Mouse (Mus musculus) left cerebral cortex, postnatal 36 days (tissue): ENCODE measurements around the gene Slc9a3r1. TPM values are rescaled to one million over a fixed set of nuclear protein-coding genes. Genes with fewer than 3 reads are reported as not detected.

Experiments used
- DNase-seq, 2 experiments: peaks; one replicate each; pipeline ENCODE4 v3.0.0; 2021 to 2022; ENCODE audit warnings: low spot score in 2 of 2, mixed read lengths in 1 of 2
- intact Hi-C: fragments of 180-260 bp; cut with DNase I; formaldehyde crosslinking; loops from one replicate; pipeline ENCODE4 v1.15.1; 2025
- total RNA-seq, 2 experiments: library from RNA; stranded (reverse); gene quantifications; 2 replicates each; pipeline ENCODE4 v1.2.3; 2021

Gene Slc9a3r1
- total RNA-seq, 2 experiments from 2014 or later: 76.4 to 82.8 TPM

DNA sequence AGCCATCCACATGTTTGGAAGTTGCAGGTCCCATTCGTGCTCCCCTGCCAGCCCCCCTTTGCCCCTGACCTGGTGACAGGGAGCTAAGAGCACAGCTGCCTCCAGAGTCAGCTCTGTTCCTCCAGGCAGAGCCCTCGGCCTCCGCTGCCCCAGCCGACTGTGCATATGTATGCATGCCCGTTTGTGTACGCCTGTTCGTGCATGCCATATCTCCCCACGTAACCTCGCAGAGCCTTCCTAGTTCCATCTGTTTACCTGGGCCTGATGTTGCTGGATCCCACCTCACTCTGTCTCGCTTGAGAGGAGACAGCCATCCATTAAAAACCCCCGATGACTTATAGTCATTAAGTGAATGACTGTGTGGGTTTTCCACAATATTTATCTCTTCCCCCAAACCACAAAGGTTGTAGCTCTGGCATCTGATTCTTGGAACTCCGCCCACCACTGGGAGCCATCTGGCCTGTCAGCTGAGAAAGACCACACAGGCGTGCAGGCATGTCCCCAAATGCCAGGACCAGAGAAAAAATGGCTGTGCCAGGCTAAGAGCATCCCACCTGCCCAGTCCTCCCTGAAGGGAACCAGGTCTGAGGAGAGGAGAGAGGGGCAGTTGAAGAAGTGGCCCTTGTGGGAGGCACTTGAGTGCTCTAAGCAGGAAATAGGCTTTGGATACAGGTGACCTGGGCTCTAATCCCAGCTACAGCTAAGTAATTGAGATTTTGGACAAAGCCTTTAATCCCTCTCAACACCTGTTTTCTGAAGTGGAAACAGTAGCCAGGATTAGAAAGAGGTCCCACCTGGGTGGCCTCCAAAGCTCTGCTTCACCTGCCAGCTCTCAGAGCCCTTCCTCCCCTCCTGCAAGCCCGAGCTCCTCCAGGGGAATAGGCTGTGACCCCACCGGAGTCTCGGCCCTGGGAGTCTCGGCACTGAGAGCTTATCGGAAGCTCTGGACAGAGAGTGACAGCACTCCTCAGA lies 54.6 kb downstream of the Slc9a3r1 start:
- intact Hi-C loops: no loop called here
- no peak for DNase-seq

DNA sequence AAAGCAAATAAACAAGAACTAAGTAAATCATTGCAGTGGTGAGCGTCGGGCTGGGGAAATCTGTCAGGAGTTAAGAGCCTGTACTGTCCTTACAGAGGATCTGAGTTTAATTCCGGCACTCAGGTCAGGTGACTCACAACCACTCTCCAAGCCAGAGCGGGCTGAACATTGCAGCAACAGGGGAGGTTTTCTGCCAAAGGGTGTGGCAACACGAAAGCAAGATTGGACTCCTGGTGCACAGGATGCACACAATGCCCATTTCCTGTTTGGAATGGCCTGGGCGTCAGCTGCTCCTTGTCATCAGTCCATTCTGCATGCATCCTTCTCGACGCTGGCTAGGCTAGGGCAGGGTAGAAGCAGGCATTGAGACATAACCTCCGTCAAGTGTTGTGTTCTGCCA lies 56.1 kb downstream of the Slc9a3r1 start:
- intact Hi-C loops: no loop called here
- no peak for DNase-seq

DNA sequence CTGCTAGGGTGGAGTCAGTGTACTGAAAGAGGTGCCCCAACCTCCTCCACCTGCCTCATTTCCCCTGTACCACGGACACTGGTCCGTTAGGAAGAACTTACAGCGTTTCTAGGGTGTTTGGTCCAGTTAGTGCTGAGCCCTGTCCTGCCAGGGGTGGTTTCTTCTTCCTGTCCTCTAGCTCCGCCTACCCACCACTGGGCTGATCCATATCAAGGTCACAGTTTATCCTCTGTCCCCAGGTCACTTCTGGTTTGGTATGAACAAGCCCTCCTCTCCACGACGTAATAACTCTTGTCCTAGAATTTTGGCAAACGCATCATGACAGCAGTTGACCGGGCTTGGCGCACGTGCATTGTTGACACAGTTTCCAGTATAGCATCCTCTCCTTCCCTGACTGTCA lies 56.5 kb downstream of the Slc9a3r1 start:
- intact Hi-C loops: no loop called here
- no peak for DNase-seq

DNA sequence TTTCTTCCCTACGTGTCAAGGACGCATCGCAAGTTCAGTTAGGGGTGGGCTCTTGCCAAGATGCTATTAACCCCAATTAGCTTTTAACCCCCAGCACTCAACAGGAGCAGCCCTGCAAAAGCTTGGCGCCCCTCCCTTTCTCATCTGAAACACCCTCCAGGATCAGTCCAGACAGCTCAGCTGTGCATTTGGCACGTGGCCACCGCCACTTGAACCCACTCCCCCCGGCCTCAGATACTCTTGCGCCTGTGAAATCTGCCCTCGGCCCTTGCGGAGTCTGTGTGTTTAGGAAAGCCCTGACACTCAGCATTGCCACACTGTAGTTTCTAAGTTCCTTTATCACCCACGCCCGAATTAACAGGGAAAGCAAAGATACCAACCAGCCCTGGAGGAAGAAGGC lies 58.9 kb downstream of the Slc9a3r1 start:
- DNase-seq: no peak
- intact Hi-C loops: no loop called here

DNA sequence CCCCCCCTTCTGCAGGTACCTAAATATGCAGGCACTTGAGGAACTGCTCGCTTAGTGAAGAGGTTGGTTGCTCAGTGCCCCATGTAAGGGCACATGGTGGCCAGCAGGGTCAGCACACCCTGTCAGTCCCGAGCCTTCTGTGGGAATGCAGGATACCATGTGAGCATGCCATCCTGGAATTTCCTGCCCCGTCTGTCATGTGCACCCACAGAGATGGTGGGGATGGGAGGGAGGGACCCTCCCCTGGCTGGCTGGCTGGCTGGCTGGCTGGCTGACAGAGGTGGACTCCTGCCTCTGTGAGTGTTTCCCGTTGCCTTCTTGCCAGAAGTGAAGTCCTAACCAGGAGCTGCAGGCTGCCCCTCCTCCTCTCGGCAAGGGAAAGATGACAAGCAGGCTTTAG lies 59.4 kb downstream of the Slc9a3r1 start:
- no peak for DNase-seq
- intact Hi-C loops: no loop called here

GRCm38 (mm10) chr11:115223451-115223850 lies 60.3 kb downstream of the Slc9a3r1 start:
- intact Hi-C loops: no loop called here
- no peak for DNase-seq

DNA sequence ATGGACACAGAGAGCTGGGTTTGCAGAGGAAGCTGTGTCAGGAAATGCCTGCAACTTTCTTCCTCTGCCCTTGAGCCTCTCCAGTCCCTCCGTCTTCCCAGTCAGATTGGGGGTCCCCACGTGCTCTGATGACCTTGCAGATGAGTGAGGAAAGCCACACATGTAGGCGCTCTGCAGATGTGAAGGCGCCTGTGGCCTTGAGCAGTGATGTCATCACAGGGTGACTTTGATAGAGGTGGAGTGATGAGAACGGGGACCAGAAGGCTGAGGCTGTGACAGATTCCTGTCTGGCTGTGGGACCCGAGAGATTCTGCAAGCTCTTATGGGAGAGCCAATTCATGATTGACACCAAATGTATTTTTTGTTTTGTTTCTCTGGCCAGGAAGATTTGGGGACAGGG lies 60.7 kb downstream of the Slc9a3r1 start:
- intact Hi-C loops: no loop called here
- DNase-seq: no peak

GRCm38 (mm10) chr11:115224889-115225288 lies 61.7 kb downstream of the Slc9a3r1 start:
- intact Hi-C loops: no loop called here
- DNase-seq: no peak

DNA sequence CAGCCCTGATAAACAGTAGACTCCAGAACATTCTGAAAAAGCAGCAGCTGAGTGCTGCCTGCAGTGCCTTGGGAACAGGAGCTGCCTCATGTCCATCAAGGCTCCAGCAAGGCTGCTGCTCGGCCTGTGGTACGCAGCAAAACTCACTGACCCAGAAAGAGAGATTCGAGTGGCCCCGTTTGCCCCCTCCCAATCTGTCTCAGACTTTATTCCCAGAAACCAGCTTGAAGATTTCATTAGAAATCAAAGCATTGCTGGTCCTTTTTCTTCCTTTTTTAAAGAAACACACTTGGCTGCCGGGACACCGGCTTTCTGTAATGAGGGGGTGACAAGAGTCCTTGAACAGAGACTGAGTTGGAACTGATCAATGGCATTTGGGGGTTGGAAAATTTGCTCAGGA lies 62.2 kb downstream of the Slc9a3r1 start:
- DNase-seq: no peak
- intact Hi-C loops: no loop called here

GRCm38 (mm10) chr11:115226811-115227491 lies 63.8 kb downstream of the Slc9a3r1 start:
- intact Hi-C loops: no loop called here
- no peak for DNase-seq

GRCm38 (mm10) chr11:115227640-115228039 lies 64.5 kb downstream of the Slc9a3r1 start:
- intact Hi-C loops: no loop called here
- DNase-seq: no peak

DNA sequence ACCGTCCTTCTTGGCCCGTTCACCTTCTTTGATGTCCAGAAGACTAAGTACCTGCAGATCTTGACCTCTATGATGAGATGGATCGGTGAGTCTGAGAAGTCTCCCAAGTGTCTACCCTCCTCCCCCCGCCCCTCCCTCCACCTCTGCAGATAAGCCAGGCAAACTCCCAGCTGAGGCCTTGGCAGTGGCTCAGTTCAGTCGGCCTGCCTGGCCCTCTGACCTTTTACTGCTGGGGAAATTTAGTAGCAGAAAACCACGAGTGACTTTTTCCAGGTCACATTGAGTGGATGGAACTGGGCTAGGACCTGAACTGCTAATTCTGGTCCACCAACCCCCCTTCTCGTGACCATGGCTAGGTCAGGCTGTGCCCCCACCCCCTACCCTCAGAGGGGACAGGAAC lies 65.3 kb downstream of the Slc9a3r1 start:
- intact Hi-C loops: no loop called here
- no peak for DNase-seq

DNA sequence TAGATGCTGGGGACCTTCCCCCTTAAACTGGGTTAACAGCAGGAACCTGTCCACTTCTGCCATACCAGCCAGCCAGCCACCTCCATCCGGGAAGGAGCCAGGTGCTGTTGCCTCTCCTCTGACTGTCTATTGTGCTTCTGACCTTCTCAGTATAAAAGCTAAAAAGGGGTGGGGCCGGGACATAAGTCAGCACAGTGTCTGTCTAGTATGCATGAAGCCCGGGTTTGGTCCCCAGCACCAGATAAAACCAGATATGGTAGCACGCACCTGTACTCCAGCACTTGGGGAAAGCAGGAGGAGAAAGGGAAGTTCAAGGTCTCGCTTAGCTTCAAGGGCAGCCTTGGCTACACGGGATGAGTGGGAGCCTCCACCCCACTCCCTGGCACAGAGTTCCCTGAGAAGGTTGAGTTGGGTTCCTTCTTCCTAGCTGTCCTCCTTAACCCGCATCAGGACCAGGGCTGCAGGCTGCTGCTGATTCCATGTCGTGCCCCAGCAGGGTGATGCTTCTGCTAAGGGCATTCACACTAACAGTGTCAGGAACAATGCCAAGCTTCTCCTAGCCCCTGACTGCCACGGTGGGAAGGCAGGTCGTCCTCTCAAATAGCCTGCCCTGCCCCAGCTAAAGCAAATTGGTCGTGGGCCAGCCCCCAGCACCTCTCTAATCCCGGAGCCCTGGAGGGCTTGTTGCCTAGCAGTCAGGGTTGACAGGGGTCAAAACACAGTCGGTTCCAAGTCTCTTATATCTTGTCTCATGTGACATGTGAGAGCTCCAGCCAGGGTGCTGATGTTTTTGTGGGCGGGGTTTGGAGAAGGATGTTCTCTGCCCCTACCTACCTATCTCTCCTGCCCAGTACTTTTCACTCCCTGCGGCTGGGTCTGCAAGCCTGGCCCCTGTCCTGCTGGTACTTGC lies 66.1 kb downstream of the Slc9a3r1 start:
- DNase-seq: no peak
- intact Hi-C loops: no loop called here

Other genes with a start within 250 kb of the Slc9a3r1 start
- not detected for gene Cd300lb, start 229.0 kb upstream of the Slc9a3r1 start, total RNA-seq
- not detected for gene Cd300c, start 194.2 kb upstream of the Slc9a3r1 start, total RNA-seq
- gene Cd300ld, start 173.4 kb upstream of the Slc9a3r1 start, total RNA-seq: not detected
- gene Cd300c2, start 161.5 kb upstream of the Slc9a3r1 start, total RNA-seq: 1 to 10 TPM; 3.5 to 4.3 TPM
- not detected for gene Cd300ld2, start 147.1 kb upstream of the Slc9a3r1 start, total RNA-seq
- not detected for gene Cd300ld4, start 136.3 kb upstream of the Slc9a3r1 start, total RNA-seq
- under 1 TPM; 0.72 to 0.75 TPM for gene Cd300ld5, start 125.6 kb upstream of the Slc9a3r1 start, total RNA-seq
- under 1 TPM; 0.72 to 0.75 TPM for gene Cd300ld3, start 114.9 kb upstream of the Slc9a3r1 start, total RNA-seq
- not detected for gene Cd300e, start 101.2 kb upstream of the Slc9a3r1 start, total RNA-seq
- 1 to 10 TPM; 1.1 to 1.9 TPM for gene Rab37, start 71.9 kb upstream of the Slc9a3r1 start, total RNA-seq
- gene Cd300lf, start 29.3 kb upstream of the Slc9a3r1 start, total RNA-seq: under 1 TPM; 0.44 to 0.48 TPM
- gene Tmem104, start 24.1 kb downstream of the Slc9a3r1 start, total RNA-seq: 10 to 100 TPM; 14.2 to 15.4 TPM
- 10 to 100 TPM; 25.2 to 30.1 TPM for gene Nat9, start 24.5 kb downstream of the Slc9a3r1 start, total RNA-seq
- gene Grin2c, start 103.9 kb downstream of the Slc9a3r1 start, total RNA-seq: 10 to 100 TPM; 38.6 to 42.5 TPM
- 10 to 100 TPM; 14.2 to 22.5 TPM for gene Fdxr, start 113.7 kb downstream of the Slc9a3r1 start, total RNA-seq
- 10 to 100 TPM; 12.7 to 13.0 TPM for gene Fads6, start 134.3 kb downstream of the Slc9a3r1 start, total RNA-seq
- gene Otop2, start 143.8 kb downstream of the Slc9a3r1 start, total RNA-seq: 1 to 10 TPM; 1.1 to 2.1 TPM
- under 1 TPM; 0.39 to 0.49 TPM for gene Ush1g, start 158.7 kb downstream of the Slc9a3r1 start, total RNA-seq
- gene Otop3, start 171.4 kb downstream of the Slc9a3r1 start, total RNA-seq: under 1 TPM in 1 of 2 experiments, not detected in 1; 0.12 TPM
- gene Hid1, start 204.4 kb downstream of the Slc9a3r1 start, total RNA-seq: 100 to 1,000 TPM; 106 to 107 TPM
- 10 to 100 TPM; 20.6 to 23.1 TPM for gene Cdr2l, start 218.6 kb downstream of the Slc9a3r1 start, total RNA-seq
- gene Mrpl58, start 240.4 kb downstream of the Slc9a3r1 start, total RNA-seq: 100 to 1,000 TPM; 115 to 119 TPM